Mouse (Mus musculus) lung, postnatal 0 days (tissue): ENCODE data around the gene Dgkb.

Source experiments
- CTCF ChIP-seq: IDR thresholded peaks from 2 replicates; pipeline ENCODE4 v1.5.1; 2016; ENCODE audit warnings: antibody characterized with exemption, mild to moderate bottlenecking
- EP300 ChIP-seq: IDR thresholded peaks from 2 replicates; pipeline ENCODE4 v1.6.1; 2016; ENCODE audit warnings: antibody characterized with exemption, mild to moderate bottlenecking, control low read depth

DNA sequence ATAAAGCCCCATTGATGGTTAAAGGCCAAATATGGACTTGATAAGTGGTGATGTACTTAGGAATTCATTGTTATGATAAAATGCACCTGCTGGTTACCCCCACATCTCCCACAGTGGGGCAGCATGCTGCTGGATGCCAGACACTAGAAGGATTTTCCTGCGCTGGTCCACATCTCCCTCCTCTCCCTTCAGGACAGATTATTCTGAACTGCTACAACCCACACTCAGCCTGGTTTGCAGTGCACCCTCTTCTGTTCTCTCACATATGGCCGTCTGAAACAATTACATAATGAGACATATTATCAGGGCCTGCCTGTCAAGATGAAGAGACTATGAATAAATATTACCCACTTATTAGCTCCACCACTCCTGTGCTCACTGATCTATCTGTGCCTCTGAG is 780.6 kb downstream of the Dgkb start:
- TF ChIP-seq CTCF (no peak), EP300 (no peak)
